Mouse (Mus musculus): Measurements from ENCODE around the gene Adam29. TPM values are rescaled to one million over a fixed set of nuclear protein-coding genes. Genes with fewer than 3 reads are reported as not detected.

Gene Adam29
- not detected in 2 replicates for polyA plus RNA-seq (2014; fragmentation: Nextera tagmentation; extraction: Ambion mirVana)

DNA sequence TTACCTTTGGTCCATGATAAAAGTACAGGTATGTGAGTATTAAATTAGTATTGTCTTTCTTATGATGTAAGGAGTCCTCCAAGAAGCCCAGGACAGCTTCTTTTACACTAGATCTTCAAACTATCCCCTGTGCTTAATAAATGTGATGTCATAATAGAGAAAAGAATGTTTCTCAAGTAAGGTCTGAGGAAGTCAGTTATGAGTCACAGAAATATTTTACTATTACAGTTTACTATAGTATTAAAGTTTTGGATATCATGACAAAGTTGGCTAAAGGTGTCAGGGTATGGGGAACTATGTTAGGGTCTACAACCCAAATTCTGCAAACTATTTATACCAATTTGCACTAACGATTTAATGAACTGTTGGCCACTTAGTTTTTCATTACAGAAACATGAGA, at the start of gene Adam29:
Gene Adam29, minus strand, starts transcription at position 101 of the 400 bp plus-strand sequence.
- 83% methylated on average over 1 of the region's 1 CpGs for whole genome bisulfite sequencing (ENCODE audit: insufficient replicate concordance)

DNA sequence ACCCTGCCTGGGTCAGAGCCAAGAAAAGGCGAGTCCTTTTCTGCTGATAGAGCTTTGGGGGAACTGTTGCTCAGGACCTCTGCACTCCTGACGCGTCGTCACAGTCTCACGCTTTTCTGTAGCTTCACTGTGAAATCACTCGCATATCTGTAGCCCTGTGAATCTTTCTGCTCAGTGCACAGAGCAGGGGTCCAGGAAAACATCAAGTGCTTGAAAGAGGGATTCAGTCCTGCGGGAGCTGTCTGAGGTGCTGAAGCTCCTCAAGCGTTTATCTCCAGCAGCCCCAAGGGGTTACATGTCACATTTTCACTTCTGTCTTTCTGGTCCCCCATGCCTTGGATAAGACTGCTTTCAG, 33.8 kb upstream of the Adam29 start:
- peak; percentile 46; the same call in 1 of the 2 replicates for ATAC-seq (replicated peaks; ENCODE audit: insufficient number of reproducible peaks, low FRiP score, low TSS enrichment)
- 0 out of 2 replicates have a peak, but pooled peaks cover 4% of the 10 kb centered on the region for H3K4me1 ChIP-seq (ENCODE audit: control insufficient read depth, insufficient read depth, low read length)
- H3K36me3 ChIP-seq (ENCODE audit: control insufficient read depth, insufficient read depth, low read length) = no peaks in the 10 kb centered on the region
- no peaks in the 10 kb centered on the region for H3K27me3 ChIP-seq (ENCODE audit: control insufficient read depth, insufficient read depth, low read length)
- WGBS (ENCODE audit: insufficient replicate concordance) = 0% methylated on average over 8 of the region's 8 CpGs
- no peak overlapping the region for H3K4me3 ChIP-seq (ENCODE audit: low read depth, low read length)
- H3K4me2 ChIP-seq = peak overlapping the region; percentile 45
- H3K9ac ChIP-seq (ENCODE audit: low read depth, low read length) = no peak overlapping the region
- no peak overlapping the region for H3K27ac ChIP-seq (ENCODE audit: low read depth, low read length)
- no peaks in the 10 kb centered on the region for H3K9me3 ChIP-seq (replicated peaks; ENCODE audit: control insufficient read depth, low read length)

More for the DNA sequence above, at the start of gene Adam29:
- Histone ChIP-seq H3K4me1 (ENCODE audit: control insufficient read depth, insufficient read depth, low read length) (no peaks in the 10 kb centered on the region), H3K36me3 (ENCODE audit: control insufficient read depth, insufficient read depth, low read length) (no peaks in the 10 kb centered on the region), H3K4me3 (ENCODE audit: low read depth, low read length) (no peak within 1 kb of the TSS), H3K9ac (ENCODE audit: low read depth, low read length) (no peak within 1 kb of the TSS), H3K27ac (ENCODE audit: low read depth, low read length) (no peak within 1 kb of the TSS), H3K4me2 (no peak within 1 kb of the TSS), H3K9me3 (replicated peaks; ENCODE audit: control insufficient read depth, low read length) (no peaks in the 10 kb centered on the region), H3K27me3 (ENCODE audit: control insufficient read depth, insufficient read depth, low read length) (no peaks in the 10 kb centered on the region)
- no peak for ATAC-seq (replicated peaks; ENCODE audit: insufficient number of reproducible peaks, low FRiP score, low TSS enrichment)

DNA sequence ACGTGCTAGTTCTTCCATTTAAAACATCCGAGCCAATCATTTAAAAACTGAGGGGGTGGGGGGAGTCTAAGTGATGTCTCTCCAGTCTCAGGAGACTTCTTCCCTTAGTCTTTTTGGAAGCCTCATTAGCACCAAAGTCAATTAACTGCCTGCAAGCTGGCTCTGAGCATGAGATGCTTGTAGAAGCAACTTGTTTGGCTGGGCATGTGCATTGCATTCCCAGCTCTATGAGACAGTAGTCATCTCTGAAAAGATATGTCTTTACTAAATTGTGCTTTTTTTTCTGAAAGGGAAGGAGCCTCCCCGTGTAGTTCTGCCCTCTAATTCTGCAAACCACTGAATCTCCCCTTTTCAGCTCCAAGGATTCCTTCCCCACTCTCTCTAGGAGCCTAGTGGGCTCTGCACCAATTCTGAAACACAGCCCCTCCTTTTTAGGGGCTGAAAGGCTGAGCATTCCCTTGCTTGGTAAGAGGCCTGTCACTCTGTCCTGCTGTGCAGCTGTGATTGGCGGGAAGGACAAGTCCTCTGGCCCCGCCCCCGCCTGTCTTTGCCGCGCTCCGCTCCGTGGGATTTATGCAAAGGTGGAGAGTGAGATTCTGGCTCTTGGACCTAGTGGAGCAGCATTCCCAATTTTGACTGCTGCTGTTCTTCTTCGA, 33.2 kb upstream of the Adam29 start, which contains the start of gene Glra3:
Gene Glra3, plus strand, starts transcription at position 591 of the 656 bp plus-strand sequence.
- WGBS (ENCODE audit: insufficient replicate concordance) = 15% methylated on average over 11 of the region's 11 CpGs
- Histone ChIP-seq H3K9me3 (replicated peaks; ENCODE audit: control insufficient read depth, low read length) (no peaks in the 10 kb centered on the region), H3K4me2 (peak within 1 kb of the TSS; percentile 45), H3K9ac (ENCODE audit: low read depth, low read length) (no peak within 1 kb of the TSS), H3K4me3 (ENCODE audit: low read depth, low read length) (no peak within 1 kb of the TSS), H3K4me1 (ENCODE audit: control insufficient read depth, insufficient read depth, low read length) (0 out of 2 replicates have a peak, but pooled peaks cover 4% of the 10 kb centered on the region), H3K36me3 (ENCODE audit: control insufficient read depth, insufficient read depth, low read length) (no peaks in the 10 kb centered on the region), H3K27ac (ENCODE audit: low read depth, low read length) (no peak within 1 kb of the TSS), H3K27me3 (ENCODE audit: control insufficient read depth, insufficient read depth, low read length) (no peaks in the 10 kb centered on the region)
- ATAC-seq (replicated peaks; ENCODE audit: insufficient number of reproducible peaks, low FRiP score, low TSS enrichment) = peak; percentile 14; the same call in 1 of the 2 replicates

Other genes starting within 250 kb of the Adam29 start
- 0.07 TPM in 1 of 2 replicates, not detected in the other for gene Glra3, start 33.5 kb upstream of the Adam29 start, polyA plus RNA-seq (2014; fragmentation: Nextera tagmentation; extraction: Ambion mirVana)

All from heart, embryonic 11.5 days (tissue).